Mouse (Mus musculus) ovary, adult 18-20 months (tissue): ENCODE results near the gene Stx7.

Source experiments
- DNase-seq: peaks from one replicate; pipeline ENCODE4 v3.0.0; 2022; ENCODE audit warnings: low spot score, mixed read lengths

Stx7 gene

GRCm38 (mm10) chr10:24167978-24168583 lies 19.0 kb downstream of the Stx7 start:
- no peak for DNase-seq

GRCm38 (mm10) chr10:24168854-24169253 lies 19.8 kb downstream of the Stx7 start:
- DNase-seq: no peak

GRCm38 (mm10) chr10:24171906-24172459 lies 22.9 kb downstream of the Stx7 start:
- DNase-seq: no peak

GRCm38 (mm10) chr10:24173210-24174001 lies 24.3 kb downstream of the Stx7 start:
- DNase-seq: no peak

- no peak for DNase-seq
These were observed 41.3 kb downstream of the Stx7 start for GRCm38 (mm10) chr10:24190392-24190791.

- no peak for DNase-seq
These were observed 42.9 kb downstream of the Stx7 start for GRCm38 (mm10) chr10:24191977-24192376.

- DNase-seq: no peak
These were observed 50.2 kb downstream of the Stx7 start for GRCm38 (mm10) chr10:24199303-24199702.

DNA sequence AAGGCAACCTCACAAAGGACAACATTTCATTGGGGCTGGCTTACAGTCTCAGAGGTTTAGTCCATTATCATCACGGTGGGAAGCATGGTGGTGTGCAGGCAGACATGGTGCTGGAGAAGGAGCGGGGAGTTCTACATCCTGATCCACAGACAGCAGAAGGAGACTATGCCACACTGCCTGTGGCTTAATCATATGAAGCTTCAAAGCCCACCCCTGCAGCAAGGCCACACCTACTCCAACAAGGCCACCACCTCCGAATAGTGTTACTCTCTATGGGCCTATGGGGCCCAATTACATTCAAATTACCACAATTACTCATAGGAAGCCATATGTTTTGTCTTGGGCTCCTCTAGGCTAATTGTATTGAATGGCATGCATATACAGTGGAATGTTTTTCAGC lies 51.0 kb downstream of the Stx7 start:
- no peak for DNase-seq

GRCm38 (mm10) chr10:24210075-24210474 lies 61.0 kb downstream of the Stx7 start:
- DNase-seq: no peak

DNA sequence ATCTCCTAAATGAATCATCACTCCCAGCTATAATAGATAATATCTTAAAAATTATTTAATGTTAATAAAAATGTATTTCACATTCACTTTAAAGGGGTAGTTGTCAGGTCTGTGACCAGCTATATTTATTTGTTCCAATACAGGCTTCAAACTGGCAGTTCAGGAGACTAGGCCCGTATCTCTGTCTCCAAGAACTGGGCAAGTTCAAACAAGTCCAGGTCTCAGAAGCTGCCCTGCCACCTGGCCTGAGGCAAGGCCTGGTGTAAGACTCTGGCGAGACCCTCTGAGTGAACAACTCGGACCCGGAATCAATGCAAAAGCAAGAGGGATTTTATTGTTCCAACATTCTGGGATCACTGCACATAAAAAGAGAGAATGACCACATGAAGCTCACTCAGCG lies 64.2 kb downstream of the Stx7 start:
- DNase-seq: no peak

DNA sequence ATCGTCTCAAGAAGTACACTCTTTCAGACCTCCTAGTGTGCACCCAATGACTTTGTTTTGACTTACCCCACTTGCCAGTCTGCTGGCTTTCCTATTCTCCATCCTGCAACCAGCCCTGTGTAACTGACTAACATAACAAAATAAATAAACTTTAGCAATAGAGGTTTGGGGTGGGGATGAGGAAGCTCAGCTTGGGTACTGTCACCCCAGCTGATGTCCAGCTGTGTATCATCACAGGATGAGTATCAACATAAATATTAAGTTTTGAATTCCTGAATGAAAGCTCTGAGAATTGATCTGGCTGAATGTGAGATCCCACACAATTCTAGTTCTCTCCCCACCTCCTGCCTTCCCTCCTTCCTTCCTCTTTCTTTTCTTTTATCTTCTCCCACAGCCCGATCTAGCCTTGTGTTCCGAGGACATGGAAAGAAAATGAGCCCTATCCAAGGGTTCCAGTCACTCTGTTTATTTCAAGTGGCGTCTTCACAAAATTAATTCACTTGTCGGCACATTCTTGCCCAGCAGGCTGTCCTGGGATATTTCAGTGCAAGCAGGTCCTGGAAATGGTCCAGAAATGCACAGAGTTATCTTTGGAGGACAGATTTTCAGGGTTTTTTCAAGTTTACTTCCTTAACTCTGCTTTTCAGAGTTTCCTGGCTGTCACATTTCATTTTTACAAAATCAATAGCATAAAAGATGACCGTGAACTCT lies 68.6 kb downstream of the Stx7 start:
- DNase-seq: no peak

DNA sequence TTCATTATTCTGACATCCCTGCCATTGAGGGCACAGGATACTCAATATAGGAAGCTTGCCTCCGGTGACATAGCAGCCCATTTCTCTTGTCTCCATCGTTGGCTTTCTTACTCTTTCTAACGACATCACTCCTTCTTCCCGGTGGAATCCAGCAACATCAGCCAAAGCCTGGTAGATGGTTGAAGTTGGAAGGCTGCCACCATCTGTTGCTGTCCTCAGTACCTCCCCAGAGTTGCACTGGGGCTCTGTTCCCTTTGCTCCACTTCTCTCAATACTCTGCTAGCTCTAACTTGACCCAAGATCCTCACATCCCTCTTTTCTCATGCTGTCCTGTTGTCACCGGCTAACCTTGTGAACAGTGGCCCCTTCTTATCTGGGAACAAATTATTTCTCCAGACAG lies 71.8 kb downstream of the Stx7 start:
- no peak for DNase-seq

DNA sequence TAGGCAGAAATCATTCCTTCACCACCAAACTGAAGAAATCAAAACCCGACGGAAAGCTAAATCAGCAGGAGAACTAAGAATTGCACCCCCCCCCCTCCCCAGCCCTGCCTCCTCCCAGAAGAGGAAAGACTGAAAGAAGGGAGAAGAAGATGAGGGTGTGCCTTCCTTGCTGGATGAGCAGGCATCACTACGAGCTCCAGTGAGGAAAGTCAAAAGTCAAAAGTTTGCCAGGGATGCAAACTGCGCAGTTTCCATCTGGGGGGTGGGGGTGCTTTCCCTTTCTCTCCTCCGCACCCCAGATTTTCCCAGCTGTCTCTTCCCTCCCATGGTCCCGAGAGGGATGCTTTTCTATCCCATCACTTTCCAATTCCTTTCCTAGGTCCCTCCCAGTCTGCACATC lies 73.8 kb downstream of the Stx7 start:
- no peak for DNase-seq

DNA sequence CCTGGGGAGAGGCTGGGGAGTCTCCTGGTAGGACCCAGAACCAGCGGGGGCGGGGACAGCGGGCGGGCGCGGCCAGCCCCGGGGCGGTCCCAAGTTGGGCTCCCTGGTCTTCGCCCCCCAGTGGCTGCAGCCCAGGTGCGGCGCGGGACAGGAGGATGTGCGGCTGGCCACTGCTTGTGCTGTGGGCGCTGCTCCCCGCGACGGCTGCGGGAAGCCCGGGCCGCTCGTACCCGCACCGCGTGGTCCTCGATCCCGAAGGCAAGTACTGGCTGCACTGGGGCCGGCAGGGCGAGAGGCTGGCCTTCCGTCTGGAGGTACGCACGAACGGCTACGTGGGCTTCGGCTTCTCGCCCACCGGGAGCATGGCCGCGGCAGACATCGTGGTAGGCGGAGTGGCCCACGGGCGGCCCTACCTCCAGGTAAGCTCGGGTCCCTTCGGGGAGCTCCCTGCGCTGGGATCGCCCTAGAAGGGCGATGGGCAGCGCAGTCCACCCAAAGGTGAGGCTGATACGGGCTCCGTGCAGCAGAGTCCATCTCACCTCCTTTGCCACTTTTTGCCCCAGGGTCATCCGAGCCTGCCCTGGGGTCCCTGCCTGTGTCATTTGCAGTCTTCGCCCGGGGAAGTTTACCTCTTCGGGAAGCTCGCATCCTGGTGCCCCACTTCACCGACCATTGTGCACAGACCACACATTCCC lies 74.5 kb downstream of the Stx7 start, which contains the start of gene Moxd1:
TSS of gene Moxd1 (plus strand) at position 69 of the 695 bp plus-strand sequence.
- peak; percentile 15 for DNase-seq

DNA sequence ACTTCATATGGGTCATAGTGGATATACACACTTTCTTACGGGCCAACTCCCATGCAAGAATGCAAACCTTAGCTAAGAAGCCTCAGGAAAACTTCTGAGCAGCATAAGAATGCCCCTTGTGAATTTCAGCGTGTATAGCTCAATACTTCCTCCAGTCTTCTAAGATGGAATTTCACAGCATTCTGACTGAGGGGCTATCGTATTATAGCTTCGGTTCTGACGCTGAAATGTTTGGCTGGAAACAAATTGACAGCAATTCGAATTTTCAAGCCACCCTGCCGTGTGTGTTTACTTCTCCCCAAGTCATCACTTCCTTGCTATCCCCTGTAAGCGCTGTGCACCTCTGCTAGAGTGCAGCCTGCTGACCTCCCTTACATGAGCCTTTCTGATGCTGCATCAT lies 75.5 kb downstream of the Stx7 start:
- DNase-seq: no peak

DNA sequence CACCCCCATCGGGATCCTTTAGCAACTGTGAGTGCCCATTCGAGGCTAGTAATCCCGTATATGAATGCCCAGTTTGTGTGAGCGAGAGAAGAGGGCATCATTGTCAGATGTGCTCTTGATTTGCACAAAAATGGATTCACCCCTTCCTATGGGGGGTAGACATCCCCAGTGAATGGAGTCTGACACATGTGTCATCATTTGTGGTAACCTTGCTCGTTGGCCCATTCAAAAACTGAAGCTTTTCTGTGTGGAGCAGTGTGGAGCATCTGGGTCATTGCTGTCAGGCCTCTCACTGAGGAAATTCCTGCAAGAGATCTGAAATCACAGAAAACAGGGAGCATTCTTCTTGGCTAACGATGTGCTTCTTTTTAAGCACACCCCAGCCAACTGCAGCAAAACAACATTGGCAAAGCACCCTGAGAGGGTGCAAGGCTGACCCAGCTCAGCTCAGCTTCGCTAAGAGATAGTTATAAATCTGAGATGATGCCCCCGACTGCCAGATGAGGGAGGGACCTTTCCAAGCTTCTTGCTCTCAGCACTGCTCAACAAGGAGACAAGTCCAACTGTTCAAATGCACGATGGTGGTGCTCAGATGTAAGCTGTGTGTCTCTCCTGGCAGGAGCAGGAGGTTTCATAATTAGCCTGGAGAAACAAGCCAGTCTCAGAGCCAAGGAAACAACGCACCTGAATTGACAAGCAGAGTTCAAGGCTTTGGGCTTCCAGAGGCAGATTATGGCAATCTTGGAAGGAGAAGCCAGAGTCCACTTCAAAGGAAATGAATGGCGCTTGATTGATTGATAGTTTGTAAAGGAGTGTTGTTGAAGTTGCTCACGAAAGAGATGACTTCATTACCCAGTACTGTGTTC lies 79.4 kb downstream of the Stx7 start:
- no peak for DNase-seq

DNA sequence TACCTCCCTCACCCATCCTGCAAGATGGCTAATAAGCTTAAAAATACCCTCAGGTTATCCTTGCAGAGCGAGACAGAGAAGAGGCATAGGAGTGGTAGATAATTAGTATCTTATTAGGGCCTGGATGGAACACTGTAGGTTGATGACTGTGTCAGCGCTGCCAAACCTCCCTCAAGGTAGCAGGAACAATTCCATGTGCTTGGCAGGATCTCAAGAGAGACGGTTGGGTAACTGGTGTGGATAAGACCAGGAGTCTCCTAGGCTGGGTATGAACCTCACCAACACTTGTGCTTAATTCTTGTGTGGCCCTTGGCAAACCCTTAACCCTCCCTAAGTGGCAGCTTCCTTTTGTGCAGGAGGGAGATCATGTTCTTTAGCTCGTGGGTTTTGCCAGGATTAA lies 83.2 kb downstream of the Stx7 start:
- no peak for DNase-seq

- no peak for DNase-seq
These were observed 86.6 kb downstream of the Stx7 start for GRCm38 (mm10) chr10:24235426-24236283.
